Mouse (Mus musculus) limb, embryonic 14.5 days (tissue): ENCODE measurements around the gene Arl6ip5. TPM values are rescaled to one million over a fixed set of nuclear protein-coding genes. Genes with fewer than 3 reads are reported as not detected.

Experiments used
- ATAC-seq: fragments of 200-750 bp; cut with Nextera tagmentation; 2 replicates; pipeline ENCODE4 v1.8.0; 2017; ENCODE audit warnings: low read depth, moderate number of reproducible peaks, moderate TSS enrichment; ENCODE audit not compliant: low FRiP score
- DNase-seq: peaks from one replicate; pipeline ENCODE4 v3.0.0-alpha.2; 2015; ENCODE audit warnings: low spot score
- H3K27ac ChIP-seq: fragments of 300-500 bp; sonication (generic); replicated peaks from 2 replicates; pipeline ENCODE4 v1.5.1; 2014; ENCODE audit warnings: low read depth, mild to moderate bottlenecking, low read length, moderate library complexity, mixed read lengths
- H3K27me3 ChIP-seq: fragments of 300-500 bp; sonication (generic); 2 replicates; pipeline ENCODE4 v1.6.1; 2014; ENCODE audit warnings: low read length, mixed read lengths; ENCODE audit not compliant: control insufficient read depth, insufficient read depth
- H3K36me3 ChIP-seq: fragments of 300-500 bp; sonication (generic); 2 replicates; pipeline ENCODE4 v1.6.1; 2014; ENCODE audit warnings: mild to moderate bottlenecking, low read length, moderate library complexity, mixed read lengths; ENCODE audit not compliant: control insufficient read depth, insufficient read depth
- H3K4me1 ChIP-seq: fragments of 300-500 bp; sonication (generic); 2 replicates; pipeline ENCODE4 v1.6.1; 2014; ENCODE audit warnings: antibody characterized with exemption, low read length, mixed read lengths; ENCODE audit not compliant: control insufficient read depth, insufficient read depth
- H3K4me2 ChIP-seq: fragments of 300-500 bp; sonication (generic); replicated peaks from 2 replicates; pipeline ENCODE4 v1.6.1; 2014; ENCODE audit warnings: low read depth, mild to moderate bottlenecking, low read length, moderate library complexity; ENCODE audit not compliant: severe bottlenecking
- H3K4me3 ChIP-seq: fragments of 300-500 bp; sonication (generic); replicated peaks from 2 replicates; pipeline ENCODE4 v1.5.1; 2014; ENCODE audit warnings: low read length
- H3K9ac ChIP-seq: fragments of 300-500 bp; sonication (generic); 2 replicates; pipeline ENCODE4 v1.6.1; 2014; ENCODE audit warnings: mild to moderate bottlenecking, low read depth, low read length, moderate library complexity; ENCODE audit not compliant: severe bottlenecking
- H3K9me3 ChIP-seq: fragments of 300-500 bp; sonication (generic); 2 replicates; pipeline ENCODE4 v1.6.1; 2016; ENCODE audit warnings: low read length; ENCODE audit not compliant: control insufficient read depth
- POLR2A ChIP-seq: fragments of 200-500 bp; IDR thresholded peaks from 2 replicates; pipeline ENCODE4 v1.8.0; 2012; ENCODE audit warnings: inconsistent platforms, mild to moderate bottlenecking, moderate library complexity, borderline replicate concordance; ENCODE audit not compliant: insufficient read depth, insufficient read length; ENCODE audit errors: extremely low read depth
- WGBS: fragments of 180-500 bp; shearing (Covaris S2); extraction: QIAGEN DNeasy Blood & Tissue Kit; methylation state at CpG from one replicate; pipeline ENCODE4 v1.1.7; 2014; 5-methylcytosine and 5-hydroxymethylcytosine counted together
- polyA plus RNA-seq, 2 experiments: library from polyadenylated mRNA; depleted of rRNA in 1 of 2; stranded (reverse) in 1 of 2; unstranded in 1 of 2; fragments of >200 nt; fragmentation: Nextera tagmentation in 1 of 2; extraction: Ambion mirVana in 1 of 2; gene quantifications; 2 replicates each; pipeline versions ENCODE4 v1.2.1 to v1.2.3; 2012 to 2014

Arl6ip5 gene
- polyA plus RNA-seq, 2 experiments = 49.1 to 81.3 TPM

GRCm38 (mm10) chr6:97265240-97265639 is 54.8 kb downstream of the Arl6ip5 start:
- no peaks in the 10 kb centered on the region for H3K4me1 ChIP-seq
- no peak for DNase-seq
- no peak overlapping the region for H3K27ac ChIP-seq
- TF ChIP-seq POLR2A = no peak
- no peaks in the 10 kb centered on the region for H3K27me3 ChIP-seq
- no peak overlapping the region for H3K9ac ChIP-seq
- no peaks in the 10 kb centered on the region for H3K9me3 ChIP-seq
- no peak for ATAC-seq
- H3K36me3 ChIP-seq = no peaks in the 10 kb centered on the region
- 78% methylated on average over 8 of the region's 8 CpGs for WGBS
- H3K4me2 ChIP-seq = no peak overlapping the region
- H3K4me3 ChIP-seq = no peak overlapping the region

GRCm38 (mm10) chr6:97265705-97266104 is 55.2 kb downstream of the Arl6ip5 start:
- no peak overlapping the region for H3K4me2 ChIP-seq
- H3K36me3 ChIP-seq = no peaks in the 10 kb centered on the region
- TF ChIP-seq POLR2A = no peak
- no peaks in the 10 kb centered on the region for H3K4me1 ChIP-seq
- H3K27me3 ChIP-seq = no peaks in the 10 kb centered on the region
- H3K4me3 ChIP-seq = no peak overlapping the region
- DNase-seq = no peak
- ATAC-seq = no peak
- H3K9ac ChIP-seq = no peak overlapping the region
- no peaks in the 10 kb centered on the region for H3K9me3 ChIP-seq
- no peak overlapping the region for H3K27ac ChIP-seq
- WGBS = 85% methylated on average over 3 of the region's 3 CpGs

- H3K9me3 ChIP-seq = no peaks in the 10 kb centered on the region
- no peak overlapping the region for H3K27ac ChIP-seq
- WGBS = 77% methylated on average over 4 of the region's 4 CpGs
- DNase-seq (no peak), ATAC-seq (no peak)
- no peaks in the 10 kb centered on the region for H3K27me3 ChIP-seq
- no peaks in the 10 kb centered on the region for H3K4me1 ChIP-seq
- H3K4me2 ChIP-seq = no peak overlapping the region
- no peak overlapping the region for H3K4me3 ChIP-seq
- TF ChIP-seq POLR2A = no peak
- H3K9ac ChIP-seq = no peak overlapping the region
- no peaks in the 10 kb centered on the region for H3K36me3 ChIP-seq
Observed at GRCm38 (mm10) chr6:97266661-97267060, 56.2 kb downstream of the Arl6ip5 start.

- Histone ChIP-seq H3K9me3 (no peaks in the 10 kb centered on the region), H3K4me1 (no peaks in the 10 kb centered on the region), H3K27ac (no peak overlapping the region), H3K4me3 (no peak overlapping the region), H3K36me3 (no peaks in the 10 kb centered on the region), H3K9ac (no peak overlapping the region), H3K4me2 (no peak overlapping the region), H3K27me3 (no peaks in the 10 kb centered on the region)
- no peak for TF ChIP-seq POLR2A
- 87% methylated on average over 2 of the region's 2 CpGs for WGBS
- DNase-seq (no peak), ATAC-seq (no peak)
Observed at GRCm38 (mm10) chr6:97267132-97267531, 56.6 kb downstream of the Arl6ip5 start.

- WGBS = 80% methylated on average over 11 of the region's 11 CpGs
- no peak for DNase-seq
- no peaks in the 10 kb centered on the region for H3K4me1 ChIP-seq
- H3K27ac ChIP-seq = no peak overlapping the region
- H3K36me3 ChIP-seq = no peaks in the 10 kb centered on the region
- no peak overlapping the region for H3K4me3 ChIP-seq
- no peak overlapping the region for H3K9ac ChIP-seq
- ATAC-seq = no peak
- no peaks in the 10 kb centered on the region for H3K9me3 ChIP-seq
- no peaks in the 10 kb centered on the region for H3K27me3 ChIP-seq
- H3K4me2 ChIP-seq = no peak overlapping the region
- no peak for TF ChIP-seq POLR2A
Observed at GRCm38 (mm10) chr6:97269596-97269995, 59.1 kb downstream of the Arl6ip5 start.

GRCm38 (mm10) chr6:97272349-97272748 is 61.9 kb downstream of the Arl6ip5 start:
- Histone ChIP-seq H3K4me2 (no peak overlapping the region), H3K27me3 (no peaks in the 10 kb centered on the region), H3K36me3 (no peaks in the 10 kb centered on the region), H3K4me3 (no peak overlapping the region), H3K9ac (no peak overlapping the region), H3K27ac (no peak overlapping the region), H3K4me1 (0 out of 2 replicates have a peak, but pooled peaks cover 13% of the 10 kb centered on the region), H3K9me3 (no peaks in the 10 kb centered on the region)
- DNase-seq (no peak), ATAC-seq (no peak)
- 53% methylated on average over 2 of the region's 2 CpGs for WGBS
- TF ChIP-seq POLR2A = no peak
